Mouse (Mus musculus) megakaryocyte, embryonic 14.5 days (primary cell): ENCODE measurements around the gene Dchs2. TPM values are rescaled to one million over a fixed set of nuclear protein-coding genes. Genes with fewer than 3 reads are reported as not detected.

Experiments used
- H3K27me3 ChIP-seq: replicated peaks from 2 replicates; pipeline ENCODE3; 2012; ENCODE audit warnings: inconsistent platforms
- H3K36me3 ChIP-seq: replicated peaks from 2 replicates; pipeline ENCODE3; 2012; ENCODE audit warnings: low read length, inconsistent platforms, mixed read lengths
- H3K4me1 ChIP-seq: 2 replicates; pipeline ENCODE4 v1.6.1; 2012; ENCODE audit warnings: inconsistent platforms
- H3K4me3 ChIP-seq: replicated peaks from 2 replicates; pipeline ENCODE3; 2012; ENCODE audit warnings: moderate library complexity, mild to moderate bottlenecking, inconsistent platforms
- H3K9me3 ChIP-seq: 2 replicates; pipeline ENCODE4 v1.6.1; 2012; ENCODE audit warnings: inconsistent platforms
- FLI1 ChIP-seq: IDR thresholded peaks from 2 replicates; pipeline ENCODE4 v1.6.1; 2012; ENCODE audit warnings: low read length, inconsistent platforms, mixed read lengths
- GATA1 ChIP-seq: IDR thresholded peaks from 3 replicates; pipeline ENCODE4 v1.6.1; 2012; ENCODE audit warnings: mixed read lengths, low read length, inconsistent platforms, borderline replicate concordance
- polyA plus RNA-seq: library from polyadenylated mRNA; stranded (reverse); fragments of >175 nt; gene quantifications from 2 replicates; pipeline ENCODE4 v1.2.3, GENCODE M21; 2012; ENCODE audit warnings: low replicate concordance; ENCODE audit not compliant: insufficient read depth

The Dchs2 gene
- polyA plus RNA-seq, 1 experiment, result not detected

DNA sequence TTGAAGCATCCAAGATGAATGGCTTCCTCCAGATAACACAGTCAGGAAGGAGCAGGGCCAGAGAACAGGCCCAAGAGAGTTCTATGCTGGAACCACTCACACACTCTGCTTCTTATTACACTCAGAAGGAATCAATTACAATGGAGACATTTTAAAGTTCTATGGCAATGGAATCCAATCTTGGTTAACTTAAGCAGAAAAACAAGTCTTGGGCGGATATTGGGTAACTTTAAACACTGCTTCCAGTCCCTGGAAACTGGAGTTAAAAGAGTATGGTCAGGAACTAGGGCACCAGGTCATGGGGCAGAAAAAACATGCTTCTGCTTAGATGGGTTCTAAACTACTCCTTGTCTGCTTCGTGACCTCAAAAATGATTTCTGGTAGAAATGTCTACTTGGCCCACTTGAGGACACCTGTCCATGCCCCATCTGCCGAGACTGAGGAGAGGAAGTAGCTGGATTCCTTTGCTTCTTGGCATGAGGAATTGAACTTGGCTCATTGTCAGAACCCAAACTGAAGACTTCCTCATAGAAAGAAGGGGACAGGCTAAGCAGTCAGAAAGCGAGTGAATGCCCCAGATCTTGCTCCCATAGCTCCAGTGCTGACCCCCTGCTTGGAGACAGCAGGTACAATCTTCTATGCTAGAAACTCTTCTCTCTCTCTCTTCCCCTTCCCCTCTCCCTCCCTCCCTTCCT, 73.7 kb downstream of the Dchs2 start:
- H3K27me3 ChIP-seq, result no peaks in the 10 kb centered on the region

GRCm38 (mm10) chr3:83205073-83205668, 77.4 kb downstream of the Dchs2 start:
- Histone ChIP-seq H3K4me3 (no peak overlapping the region), H3K27me3 (no peaks in the 10 kb centered on the region), H3K36me3 (no peaks in the 10 kb centered on the region), H3K4me1 (no peaks in the 10 kb centered on the region), H3K9me3 (peaks cover 9% of the 10 kb centered on the region; the same call in 1 of the 2 replicates)
- no peak for TF ChIP-seq FLI1
- no peak for TF ChIP-seq GATA1

More for the DNA sequence above, 73.7 kb downstream of the Dchs2 start:
- H3K36me3 ChIP-seq, result no peaks in the 10 kb centered on the region
- no peaks in the 10 kb centered on the region for H3K4me1 ChIP-seq
- peaks cover 9% of the 10 kb centered on the region; the same call in 1 of the 2 replicates for H3K9me3 ChIP-seq
- no peak overlapping the region for H3K4me3 ChIP-seq
- TF ChIP-seq GATA1, result no peak
- TF ChIP-seq FLI1, result no peak

DNA sequence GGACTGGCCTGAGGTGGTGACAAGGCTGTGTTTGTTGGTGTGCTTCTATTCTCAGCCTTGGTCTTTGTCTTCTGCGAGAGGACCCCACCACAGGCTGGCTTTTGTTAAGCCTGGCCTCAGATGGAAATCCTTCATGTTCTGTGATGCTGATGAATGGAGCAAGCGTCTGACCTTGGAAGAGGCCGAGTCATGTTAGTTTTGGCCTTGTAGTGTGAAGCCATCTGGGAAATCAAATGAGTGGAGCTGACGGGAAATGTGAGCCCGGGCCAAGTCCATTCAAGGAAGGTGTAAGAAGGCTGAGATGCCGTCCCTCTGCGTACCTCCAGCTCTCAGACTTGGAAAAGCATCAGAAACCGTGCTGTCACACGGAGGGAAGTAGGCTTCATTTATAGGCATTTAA, 81.9 kb downstream of the Dchs2 start:
- Histone ChIP-seq H3K9me3 (no peaks in the 10 kb centered on the region; the same call in 1 of the 2 replicates), H3K4me1 (no peaks in the 10 kb centered on the region), H3K36me3 (no peaks in the 10 kb centered on the region), H3K27me3 (no peaks in the 10 kb centered on the region), H3K4me3 (no peak overlapping the region)
- TF ChIP-seq GATA1 (no peak), FLI1 (no peak)

GRCm38 (mm10) chr3:83210210-83210609, 82.5 kb downstream of the Dchs2 start:
- Histone ChIP-seq H3K4me1 (no peaks in the 10 kb centered on the region), H3K9me3 (no peaks in the 10 kb centered on the region), H3K27me3 (no peaks in the 10 kb centered on the region), H3K4me3 (no peak overlapping the region), H3K36me3 (no peaks in the 10 kb centered on the region)
- TF ChIP-seq GATA1, result no peak
- no peak for TF ChIP-seq FLI1

DNA sequence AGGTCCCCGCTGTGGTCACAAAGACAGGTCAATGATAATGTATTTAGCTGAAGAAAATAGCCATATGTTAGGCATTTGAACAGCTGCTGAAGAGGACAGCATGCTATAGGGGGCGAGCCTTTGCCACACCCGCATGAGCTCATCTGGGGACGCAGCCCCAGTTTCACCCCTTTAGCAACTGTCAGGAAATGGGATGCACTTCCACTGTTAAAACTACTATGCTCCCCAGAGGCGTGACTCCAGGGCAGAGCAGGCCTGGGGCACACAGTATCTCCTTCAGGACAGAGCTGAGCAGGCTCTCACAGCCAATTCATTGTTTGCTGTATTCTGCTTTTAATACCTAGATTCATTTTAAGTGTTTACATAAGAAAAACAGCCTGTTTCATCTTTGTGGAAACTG, 84.2 kb downstream of the Dchs2 start:
- H3K4me3 ChIP-seq, result no peak overlapping the region
- no peaks in the 10 kb centered on the region for H3K9me3 ChIP-seq
- H3K36me3 ChIP-seq, result no peaks in the 10 kb centered on the region
- H3K27me3 ChIP-seq, result no peaks in the 10 kb centered on the region
- H3K4me1 ChIP-seq, result no peaks in the 10 kb centered on the region
- no peak for TF ChIP-seq GATA1
- no peak for TF ChIP-seq FLI1

DNA sequence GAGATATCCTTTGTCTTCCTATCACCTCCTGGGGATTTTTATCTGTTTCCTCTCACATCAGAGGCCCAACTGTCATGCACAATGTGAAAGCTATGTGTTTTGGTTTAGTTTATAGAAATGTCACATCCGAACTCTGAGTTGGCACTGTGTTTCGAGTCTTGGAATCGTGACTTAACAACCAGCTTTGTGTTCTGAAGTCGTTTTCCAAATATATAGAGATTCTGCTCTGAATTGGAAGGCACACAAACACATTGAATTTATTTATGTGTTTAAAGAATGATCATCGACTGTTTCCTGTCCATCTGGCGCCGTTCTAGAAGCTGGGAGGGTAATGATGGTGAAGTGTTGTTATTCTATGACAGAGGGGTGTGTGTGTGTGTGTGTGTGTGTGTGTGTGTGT, 84.8 kb downstream of the Dchs2 start:
- H3K9me3 ChIP-seq, result no peaks in the 10 kb centered on the region
- H3K4me1 ChIP-seq, result no peaks in the 10 kb centered on the region
- H3K27me3 ChIP-seq, result no peaks in the 10 kb centered on the region
- no peak overlapping the region for H3K4me3 ChIP-seq
- TF ChIP-seq FLI1 (no peak), GATA1 (no peak)
- no peaks in the 10 kb centered on the region for H3K36me3 ChIP-seq

DNA sequence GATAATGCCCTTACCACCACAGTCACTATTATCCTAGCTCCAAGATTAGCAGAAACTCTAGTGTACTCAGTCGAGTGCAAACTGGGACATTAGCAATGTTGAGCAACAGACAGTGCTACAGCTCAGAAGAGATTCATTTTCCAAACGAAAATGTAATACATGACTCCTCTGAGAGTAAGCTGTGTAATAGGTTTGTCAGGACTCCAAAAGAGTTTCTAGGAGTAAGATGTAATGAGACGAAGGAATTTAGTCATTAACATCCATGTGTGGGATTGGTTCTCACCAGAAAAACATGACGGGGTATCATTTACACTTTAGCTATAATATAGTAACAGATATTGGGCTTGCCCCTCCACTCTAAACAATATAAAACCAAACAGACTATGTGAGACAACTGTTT, 90.3 kb downstream of the Dchs2 start:
- Histone ChIP-seq H3K27me3 (no peaks in the 10 kb centered on the region), H3K4me3 (no peak overlapping the region), H3K36me3 (no peaks in the 10 kb centered on the region), H3K9me3 (no peaks in the 10 kb centered on the region), H3K4me1 (no peaks in the 10 kb centered on the region)
- TF ChIP-seq GATA1 (no peak), FLI1 (no peak)

DNA sequence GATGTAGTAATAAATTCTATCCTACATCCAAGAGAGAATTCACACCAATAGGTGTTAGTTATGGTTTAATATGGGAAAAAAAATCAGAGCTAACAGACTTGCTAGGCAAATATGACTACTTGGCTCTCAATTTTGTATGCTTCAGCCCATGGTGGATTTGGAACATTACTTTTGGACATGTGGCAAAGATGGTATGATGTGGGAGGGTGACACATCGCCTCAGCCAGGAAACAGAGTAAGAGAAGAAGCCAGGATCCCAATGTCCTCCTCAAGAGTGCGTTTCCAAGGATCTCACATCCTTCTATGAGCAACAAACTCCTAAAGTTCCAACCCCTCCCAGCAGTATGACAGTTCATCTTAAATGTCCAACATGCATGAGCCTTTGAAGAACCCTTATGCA, 92.4 kb downstream of the Dchs2 start:
- Histone ChIP-seq H3K27me3 (no peaks in the 10 kb centered on the region), H3K36me3 (no peaks in the 10 kb centered on the region), H3K4me1 (no peaks in the 10 kb centered on the region), H3K4me3 (no peak overlapping the region), H3K9me3 (no peaks in the 10 kb centered on the region)
- TF ChIP-seq GATA1 (no peak), FLI1 (no peak)

DNA sequence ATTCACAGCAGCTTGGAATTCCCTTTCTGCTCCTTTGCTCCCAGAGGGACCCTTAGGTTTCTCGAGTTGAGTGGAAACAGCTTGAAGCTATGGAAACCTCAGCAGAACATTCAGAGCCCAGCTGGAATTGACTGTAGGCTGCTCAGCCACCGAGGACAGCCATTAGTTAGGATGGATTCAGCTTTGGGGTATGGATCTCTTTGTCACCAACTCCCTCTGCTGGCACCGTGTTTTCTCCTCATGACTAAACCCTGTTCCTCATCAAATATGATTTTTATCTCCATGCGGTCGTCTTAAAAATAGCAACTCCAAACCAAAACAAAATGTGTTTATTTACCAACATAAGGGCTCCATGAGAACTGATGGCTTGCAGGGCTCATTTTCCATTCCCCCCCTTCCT, 94.4 kb downstream of the Dchs2 start:
- no peaks in the 10 kb centered on the region for H3K27me3 ChIP-seq
- TF ChIP-seq GATA1, result no peak
- TF ChIP-seq FLI1, result no peak
- H3K9me3 ChIP-seq, result 0 out of 2 replicates have a peak, but pooled peaks cover 5% of the 10 kb centered on the region
- H3K4me1 ChIP-seq, result no peaks in the 10 kb centered on the region
- no peak overlapping the region for H3K4me3 ChIP-seq
- H3K36me3 ChIP-seq, result no peaks in the 10 kb centered on the region

GRCm38 (mm10) chr3:83228383-83228782, 100.6 kb downstream of the Dchs2 start:
- H3K4me3 ChIP-seq, result no peak overlapping the region
- H3K4me1 ChIP-seq, result no peaks in the 10 kb centered on the region
- peaks cover 13% of the 10 kb centered on the region; the same call in 1 of the 2 replicates for H3K9me3 ChIP-seq
- no peaks in the 10 kb centered on the region for H3K36me3 ChIP-seq
- no peak for TF ChIP-seq GATA1
- TF ChIP-seq FLI1, result no peak
- H3K27me3 ChIP-seq, result no peaks in the 10 kb centered on the region
